Mouse (Mus musculus) B cell, adult 2 months (primary cell): ENCODE data around the gene Irgm1.
A peak's percentile ranks its signal among the peaks of the same experiment; 100 is the strongest.
"Not testable (repeated sequence)": the region's sequence is repeated elsewhere in the genome, so short reads cannot be mapped to it uniquely, and the experiment has no call there.

Source experiments
- DNase-seq, 2 experiments: peaks; one replicate each; pipeline ENCODE4 v3.0.0; 2022

The Irgm1 gene

DNA sequence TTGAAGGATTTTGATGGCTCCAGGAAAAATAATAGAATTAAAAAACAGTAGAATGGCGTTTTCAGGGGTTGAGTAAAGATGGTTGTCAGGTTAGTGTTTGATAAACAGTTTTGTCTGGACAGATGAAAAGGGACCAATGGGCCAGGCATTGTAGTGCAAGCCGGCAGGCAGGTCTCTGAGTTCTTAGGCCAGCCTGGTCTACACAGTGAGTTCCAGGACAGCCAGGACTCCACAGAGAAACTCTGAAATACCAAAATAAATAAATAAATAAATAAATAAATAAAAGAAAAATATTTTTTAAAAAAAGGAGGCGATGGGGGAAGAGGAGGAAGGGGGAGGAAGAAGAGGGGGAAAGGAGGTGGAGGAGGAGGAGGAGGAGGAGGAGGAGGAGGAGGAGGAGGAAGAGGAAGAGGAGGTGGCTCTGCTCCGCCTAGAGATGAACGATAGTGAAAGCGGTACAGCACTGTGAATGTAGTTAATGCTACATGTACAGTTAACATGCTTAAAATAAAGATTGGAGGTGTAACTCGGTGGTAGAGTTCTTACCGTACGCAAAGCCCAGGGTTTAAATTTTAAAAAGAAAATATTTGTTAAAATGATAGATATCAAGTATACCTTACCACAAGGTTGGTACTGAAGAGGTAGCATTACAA, 38.3 kb downstream of the Irgm1 start:
- no peak for DNase-seq

- DNase-seq = no peak
These were observed 40.2 kb downstream of the Irgm1 start for GRCm38 (mm10) chr11:48831273-48831672.

GRCm38 (mm10) chr11:48830279-48830678, 41.2 kb downstream of the Irgm1 start:
- no peak for DNase-seq

GRCm38 (mm10) chr11:48827926-48828325, 43.6 kb downstream of the Irgm1 start:
- DNase-seq = no peak

GRCm38 (mm10) chr11:48826752-48827096, 44.8 kb downstream of the Irgm1 start:
- DNase-seq = no peak

DNA sequence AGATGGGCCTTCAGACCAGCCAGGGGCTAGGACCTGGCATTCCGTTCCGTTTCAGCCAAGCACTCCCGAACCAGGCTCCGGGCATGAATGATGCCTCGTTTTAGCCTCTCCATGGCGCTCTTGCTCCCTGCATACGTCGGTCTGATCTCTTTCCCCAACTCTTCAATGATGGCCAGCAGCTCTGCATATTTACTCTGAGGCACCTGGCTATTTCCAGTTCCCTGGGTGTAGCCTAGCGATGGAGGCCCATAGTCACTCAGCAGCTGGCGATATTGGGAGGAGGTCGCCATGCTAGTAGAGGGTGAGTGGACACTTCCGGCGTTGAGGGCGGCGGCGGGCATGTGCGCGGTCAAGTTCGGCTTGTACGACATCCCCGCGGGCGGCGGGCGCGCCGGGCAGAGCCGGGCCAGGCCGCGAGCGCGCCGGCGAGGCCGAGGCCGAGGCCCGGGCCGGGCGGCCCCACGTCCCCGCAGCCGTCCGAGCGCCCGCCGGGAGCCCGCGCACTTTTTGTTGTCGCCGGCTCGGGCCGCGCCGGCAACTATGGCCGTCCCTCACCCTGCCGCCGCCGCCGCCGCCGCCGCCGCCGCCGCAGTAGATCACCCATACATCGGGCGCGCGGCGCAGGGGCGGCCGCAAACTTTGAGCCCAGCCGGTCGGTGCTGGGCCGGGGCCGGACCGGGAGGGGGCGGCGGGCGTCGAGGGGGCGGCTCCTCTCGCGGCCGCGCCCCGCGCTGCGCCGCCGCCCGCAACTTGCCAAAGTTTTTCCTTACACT, 45.3 kb downstream of the Irgm1 start, which contains the start of the genes Trim7 and Gm12184:
TSS of gene Trim7 (plus strand) at position 162 of the 773 bp plus-strand sequence.
TSS of gene Gm12184 (minus strand) at position 677 of the 773 bp plus-strand sequence.
- DNase-seq = peak in 1 of 2 experiments; percentile 44

- peak in 1 of 2 experiments; percentile 40 for DNase-seq
These were observed 47.1 kb downstream of the Irgm1 start for GRCm38 (mm10) chr11:48824311-48824830.

DNA sequence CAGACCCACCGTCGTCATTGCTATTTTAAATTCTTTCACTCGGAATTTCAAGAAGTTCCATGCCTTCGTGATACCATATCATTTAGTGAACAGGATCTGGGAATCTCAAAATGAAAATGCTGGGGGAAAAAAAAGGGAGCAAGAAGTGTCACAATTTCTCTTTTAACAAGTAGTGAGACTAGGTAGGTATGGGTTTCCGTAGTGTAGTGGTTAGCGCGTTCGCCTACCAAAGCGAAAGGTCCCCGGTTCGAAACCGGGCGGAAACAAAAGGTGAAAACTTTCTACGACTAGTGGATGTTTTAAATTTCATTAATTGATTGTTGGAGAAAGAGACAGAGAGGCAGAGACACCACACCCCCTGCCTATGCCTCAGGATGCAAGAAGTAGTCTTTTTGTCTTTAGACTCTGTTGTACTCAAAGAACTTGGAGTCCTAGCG, 47.9 kb downstream of the Irgm1 start:
- peak; percentile 87 to 88 for DNase-seq

DNA sequence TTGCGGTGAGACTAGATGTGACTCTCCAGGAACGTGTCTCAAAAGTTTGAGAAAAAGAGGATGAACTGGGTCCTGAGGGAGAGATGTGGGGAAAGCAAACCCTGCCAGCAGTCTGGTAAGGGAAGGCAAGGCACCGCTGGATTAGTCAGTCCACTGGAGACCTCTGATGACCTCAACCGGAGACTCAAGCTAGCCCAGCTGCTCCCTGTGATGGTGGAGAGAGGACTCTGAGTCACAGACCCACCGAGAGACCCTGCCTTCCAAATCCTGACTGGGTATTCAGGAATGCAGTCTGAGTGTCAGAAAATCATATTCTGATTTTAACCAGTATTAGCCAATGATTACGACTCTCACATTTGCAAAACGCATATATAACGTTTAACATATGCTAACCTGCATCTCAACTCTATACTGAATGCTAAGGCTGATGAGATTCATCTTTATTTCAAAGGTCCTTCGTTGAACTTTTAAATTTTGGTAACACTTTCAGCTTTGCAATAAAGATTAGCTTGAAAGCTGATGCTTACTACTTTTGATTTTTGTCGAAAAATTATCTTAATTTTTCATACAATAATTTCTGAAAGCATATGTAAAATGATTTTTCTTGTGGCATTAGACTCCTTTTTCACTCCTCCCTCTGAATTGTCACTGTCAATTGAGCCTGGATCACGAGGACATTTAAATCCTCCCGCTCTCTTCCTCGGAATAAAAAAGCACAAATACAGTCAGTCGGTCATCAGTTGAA, 48.5 kb downstream of the Irgm1 start:
- no peak for DNase-seq

DNA sequence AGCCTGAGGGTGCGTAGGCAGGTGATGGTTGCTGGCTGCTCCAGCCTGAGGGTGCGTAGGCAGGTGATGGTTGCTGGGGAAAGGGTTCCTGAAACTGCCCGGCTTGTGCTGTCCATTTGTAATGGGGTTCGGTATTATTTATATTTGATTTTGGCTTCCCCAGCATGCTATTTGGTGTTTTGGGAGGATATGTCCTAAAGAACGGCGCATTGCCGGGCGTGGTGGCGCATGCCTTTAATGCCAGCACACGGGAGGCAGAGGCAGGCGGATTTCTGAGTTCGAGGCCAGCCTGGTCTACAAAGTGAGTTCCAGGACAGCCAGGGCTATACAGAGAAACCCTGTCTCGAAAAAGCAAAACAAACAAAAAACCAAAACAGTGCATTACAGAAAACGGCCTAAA, 50.2 kb downstream of the Irgm1 start:
- not testable (repeated sequence) for DNase-seq

GRCm38 (mm10) chr11:48820308-48820674, 51.2 kb downstream of the Irgm1 start:
- DNase-seq = no peak

- no peak for DNase-seq
These were observed 51.7 kb downstream of the Irgm1 start for GRCm38 (mm10) chr11:48819614-48820307.

- peak; percentile 90 to 92 for DNase-seq
These were observed 53.1 kb downstream of the Irgm1 start for GRCm38 (mm10) chr11:48818346-48818745.

GRCm38 (mm10) chr11:48817794-48818193, 53.7 kb downstream of the Irgm1 start:
- peak; percentile 34 for DNase-seq

DNA sequence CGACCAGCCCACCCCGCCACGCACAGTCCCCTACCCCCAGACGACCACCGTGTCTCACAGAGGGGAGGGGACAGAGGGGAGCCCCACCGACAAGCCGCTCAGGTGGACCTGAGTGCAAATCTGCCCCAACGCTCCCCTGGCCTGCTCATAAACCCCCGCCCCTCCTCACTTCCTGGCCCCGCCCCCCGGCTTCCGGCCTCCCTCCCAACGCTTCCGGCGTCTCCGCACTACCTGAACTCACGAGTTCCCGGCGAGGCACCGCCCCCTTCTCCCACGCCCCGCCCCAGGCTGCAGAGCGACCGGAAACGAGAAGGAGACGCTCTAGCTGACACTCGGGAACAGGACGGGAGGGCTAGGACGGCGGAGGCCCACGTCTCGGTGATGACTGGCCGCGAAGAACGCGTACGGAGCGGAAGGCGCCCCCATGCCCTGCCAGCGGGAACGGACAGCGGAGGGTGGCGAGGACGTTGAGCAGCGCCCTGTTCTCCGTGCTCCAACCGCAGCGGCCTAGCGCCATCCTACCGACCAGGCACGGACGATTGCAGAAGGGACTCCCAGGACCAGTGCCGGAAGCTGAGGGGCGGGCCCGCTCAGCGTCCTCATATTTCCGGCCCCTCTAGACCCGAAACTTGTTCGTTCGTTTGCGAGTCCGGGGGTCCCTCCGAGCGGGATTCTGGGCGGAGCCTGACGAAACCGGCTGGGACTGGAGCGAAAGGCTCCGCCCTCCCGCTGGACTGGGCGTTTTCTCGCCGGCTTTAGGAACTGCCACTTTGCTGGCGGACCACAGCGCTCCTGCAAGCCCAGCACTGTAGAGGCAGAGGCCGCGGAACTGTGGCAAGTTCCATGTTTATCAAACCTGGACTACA, 54.5 kb downstream of the Irgm1 start, which contains the start of gene Trim41:
TSS of gene Trim41 (minus strand) at position 554 of the 866 bp plus-strand sequence.
- peak; percentile 100 for DNase-seq

- DNase-seq = peak in 1 of 2 experiments; percentile 51
These were observed 55.2 kb downstream of the Irgm1 start for GRCm38 (mm10) chr11:48816281-48816781.

- DNase-seq = no peak
These were observed 55.6 kb downstream of the Irgm1 start for GRCm38 (mm10) chr11:48815851-48816250.

- DNase-seq = no peak
These were observed 57.7 kb downstream of the Irgm1 start for GRCm38 (mm10) chr11:48813782-48814181.
